In the genomic region with DNA sequence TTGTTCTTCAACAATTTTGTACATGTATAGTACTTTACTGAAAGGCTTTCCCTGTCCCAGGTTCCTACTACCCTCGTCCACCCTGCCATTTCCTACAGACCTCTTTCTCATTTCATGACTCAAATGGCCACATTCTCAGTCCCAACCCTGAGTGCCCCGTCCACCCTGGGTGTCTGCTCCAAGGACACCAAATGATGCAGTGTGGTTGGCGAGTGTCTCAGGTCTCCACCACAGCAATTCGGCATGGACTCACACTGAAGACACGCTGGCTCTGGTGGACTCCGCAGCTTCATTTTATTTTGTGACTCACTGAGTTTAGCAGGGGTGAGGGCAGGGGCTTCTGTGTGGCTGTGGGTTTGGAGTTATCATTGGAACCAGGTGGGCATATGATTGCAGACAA, we compare ENCODE assay signal across 14 mouse cellular contexts.
"Had no signal": no experiment of that assay in that cellular context is flagged by ENCODE, and none has a peak within 500 bp of the region (broad histone marks: within the 10 kb centered on the region; RNA-seq: fewer than 3 reads in every experiment).

No protein-coding gene starts in this region.

- H3K9ac ChIP-seq: lung, embryonic 14.5 days; midbrain, embryonic 13.5 days; midbrain, embryonic 15.5 days; neural tube, embryonic 12.5 days; stomach, embryonic 15.5 days had no signal

- H3K9me3 ChIP-seq: megakaryocyte, embryonic 14.5 days; midbrain, embryonic 13.5 days; midbrain, embryonic 15.5 days; neural tube, embryonic 12.5 days; stomach, embryonic 15.5 days had no signal

- H3K4me1 ChIP-seq: midbrain, embryonic 13.5 days; midbrain, embryonic 15.5 days; neural tube, embryonic 12.5 days; stomach, embryonic 15.5 days had no signal

- H3K27ac ChIP-seq: midbrain, embryonic 13.5 days; midbrain, embryonic 15.5 days; neural tube, embryonic 12.5 days; stomach, embryonic 15.5 days; stomach, postnatal 0 days had no signal

- H3K4me3 ChIP-seq: midbrain, embryonic 13.5 days; midbrain, embryonic 15.5 days; neural tube, embryonic 12.5 days; stomach, embryonic 15.5 days had no signal

- H3K27me3 ChIP-seq: megakaryocyte, embryonic 14.5 days; midbrain, embryonic 13.5 days; midbrain, embryonic 15.5 days; neural tube, embryonic 12.5 days; stomach, embryonic 15.5 days had no signal

- H3K4me2 ChIP-seq: lung, embryonic 14.5 days; midbrain, embryonic 11.5 days; midbrain, embryonic 13.5 days; midbrain, embryonic 15.5 days; neural tube, embryonic 12.5 days; stomach, embryonic 15.5 days had no signal

- DNase-seq: lung, embryonic 14.5 days; lung, postnatal 10 days; lung, postnatal 4 days; right cerebral cortex, postnatal 14 days; thymus, adult 2 months; thymus, postnatal 25 days; thymus, postnatal 4 days had no signal

- ATAC-seq: midbrain, embryonic 13.5 days; midbrain, embryonic 15.5 days had no signal
